Mouse (Mus musculus) cortical plate, adult 2 months (tissue): ENCODE data around the gene Mau2.

Source experiments
- CTCF ChIP-seq: fragments of 200-500 bp; IDR thresholded peaks from 2 replicates; pipeline ENCODE4 v1.5.1; 2011; ENCODE audit warnings: mild to moderate bottlenecking, control low read depth, low read length; ENCODE audit not compliant: insufficient read depth; ENCODE audit errors: extremely low read depth
- POLR2A ChIP-seq: fragments of 200-500 bp; IDR thresholded peaks from 2 replicates; pipeline ENCODE4 v1.6.1; 2011; ENCODE audit warnings: mild to moderate bottlenecking, low read length, control low read depth; ENCODE audit not compliant: insufficient read depth; ENCODE audit errors: extremely low read depth

DNA sequence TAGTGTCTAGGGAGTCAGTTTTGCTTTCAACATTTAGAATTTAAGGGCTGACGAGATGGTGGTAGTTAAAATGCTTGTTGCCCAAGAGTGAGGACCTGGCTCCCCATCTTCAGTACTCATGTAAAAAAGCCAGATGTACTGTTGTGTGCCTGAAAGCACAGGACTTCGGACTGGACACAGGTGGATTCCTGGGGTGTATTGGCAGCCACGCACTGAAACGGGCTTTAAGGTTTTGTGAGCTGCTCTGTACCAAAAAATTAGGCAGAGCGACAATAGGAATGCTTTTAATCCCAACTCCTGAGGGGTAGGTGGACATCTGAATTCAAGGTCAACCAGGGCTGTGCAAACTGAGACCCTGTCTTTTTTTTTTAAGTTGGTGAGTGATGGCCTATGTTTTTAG lies 1.5 kb upstream of the Mau2 start:
- no peak for TF ChIP-seq CTCF
- no peak for TF ChIP-seq POLR2A
